Mouse (Mus musculus) kidney, adult 2 months (tissue): ENCODE measurements around the gene Irak1bp1.

ENCODE experiments used
- CTCF ChIP-seq: fragments of 200-500 bp; conservative IDR thresholded peaks from 2 replicates; pipeline ENCODE4 v1.5.1; 2011; ENCODE audit warnings: low read depth, mild to moderate bottlenecking, control low read depth, low read length, moderate library complexity, mixed read lengths; ENCODE audit not compliant: insufficient read depth, insufficient read length
- POLR2A ChIP-seq: fragments of 200-500 bp; IDR thresholded peaks from one replicate; pipeline ENCODE4 v1.6.1; 2011; ENCODE audit warnings: low read depth, low read length, control low read depth

DNA sequence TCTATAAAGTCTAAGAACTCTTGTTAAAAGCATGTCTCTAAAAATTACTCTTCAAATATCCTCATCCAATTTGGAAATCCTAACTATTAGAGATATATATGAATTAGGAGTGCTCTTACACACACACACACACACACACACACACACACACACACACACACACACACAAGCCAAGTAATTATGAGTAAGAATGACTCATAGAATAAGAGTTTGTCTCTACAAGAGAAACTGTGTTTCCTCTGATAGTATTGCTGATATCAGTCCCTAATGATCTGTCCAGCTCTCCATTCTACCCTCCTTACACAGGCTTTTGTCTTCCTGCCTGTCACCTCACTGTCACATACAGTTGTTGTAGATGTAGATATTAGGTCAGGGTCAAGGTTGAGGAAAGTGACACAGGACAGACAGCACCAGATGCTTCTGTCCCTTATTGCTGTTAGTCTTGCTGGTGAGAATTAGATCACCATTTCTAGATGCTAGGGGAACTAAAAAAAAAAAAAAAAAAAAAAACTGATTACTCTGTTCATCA lies 14.0 kb upstream of the Irak1bp1 start:
- TF ChIP-seq CTCF: no peak
- no peak for TF ChIP-seq POLR2A
